Mouse (Mus musculus) spleen, adult 2 months (tissue): ENCODE measurements around the gene Txn2.

Source experiments
- CTCF ChIP-seq: fragments of 200-500 bp; IDR thresholded peaks from 2 replicates; pipeline ENCODE4 v1.5.1; 2011; ENCODE audit warnings: mild to moderate bottlenecking, inconsistent platforms; ENCODE audit not compliant: insufficient read depth, insufficient read length, insufficient replicate concordance; ENCODE audit errors: extremely low read depth
- POLR2A ChIP-seq: fragments of 200-500 bp; IDR thresholded peaks from 2 replicates; pipeline ENCODE4 v1.6.1; 2011; ENCODE audit warnings: low read depth, low read length, inconsistent platforms

GRCm38 (mm10) chr15:77883697-77884010 lies 45.2 kb downstream of the Txn2 start:
- TF ChIP-seq CTCF (no peak), POLR2A (no peak)
